Mouse (Mus musculus): Measurements from ENCODE around the gene Alg9.
"Not testable (repeated sequence)": the region's sequence is repeated elsewhere in the genome, so short reads cannot be mapped to it uniquely, and the experiment has no call there.

Gene Alg9

DNA sequence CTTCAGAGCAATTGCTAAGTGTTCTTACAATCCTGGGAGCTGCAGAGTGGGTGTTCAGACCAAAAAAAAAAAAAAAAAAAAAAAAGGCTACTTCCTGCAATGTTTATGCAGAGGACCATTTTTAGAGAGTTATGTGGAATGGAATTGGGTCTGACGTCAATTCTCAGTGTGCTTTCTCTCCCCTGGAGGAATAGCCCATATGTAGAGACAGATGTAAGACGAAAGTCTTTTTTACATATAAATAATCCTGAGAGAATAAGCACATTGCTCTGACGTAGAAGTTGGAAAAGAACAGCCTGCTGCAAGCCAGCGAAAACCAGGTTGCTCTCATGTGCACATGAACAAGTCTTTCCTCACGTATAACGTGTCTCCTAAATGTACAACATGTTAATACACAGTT lies 44.9 kb downstream of the Alg9 start:
- DNase-seq, result no peak

DNA sequence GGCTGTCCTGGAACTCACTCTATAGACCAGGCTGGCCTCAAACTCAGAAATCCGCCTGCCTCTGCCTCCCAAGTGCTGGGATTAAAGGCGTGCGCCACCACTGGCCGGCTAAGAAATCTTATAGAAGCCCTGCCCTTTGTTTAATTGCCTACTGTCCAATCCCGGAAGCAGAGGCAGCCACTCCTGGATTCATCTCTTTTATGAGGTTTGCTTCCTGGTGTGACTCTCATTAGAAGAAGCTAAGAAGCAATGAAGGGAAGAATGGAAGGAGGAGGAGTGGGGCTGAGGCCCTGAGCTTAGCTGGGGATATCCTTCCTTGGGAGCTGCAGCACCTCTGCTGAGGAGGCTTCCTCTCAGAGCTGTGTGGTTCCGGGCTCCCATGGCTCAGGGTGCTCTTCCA lies 46.8 kb downstream of the Alg9 start:
- no peak for DNase-seq

DNA sequence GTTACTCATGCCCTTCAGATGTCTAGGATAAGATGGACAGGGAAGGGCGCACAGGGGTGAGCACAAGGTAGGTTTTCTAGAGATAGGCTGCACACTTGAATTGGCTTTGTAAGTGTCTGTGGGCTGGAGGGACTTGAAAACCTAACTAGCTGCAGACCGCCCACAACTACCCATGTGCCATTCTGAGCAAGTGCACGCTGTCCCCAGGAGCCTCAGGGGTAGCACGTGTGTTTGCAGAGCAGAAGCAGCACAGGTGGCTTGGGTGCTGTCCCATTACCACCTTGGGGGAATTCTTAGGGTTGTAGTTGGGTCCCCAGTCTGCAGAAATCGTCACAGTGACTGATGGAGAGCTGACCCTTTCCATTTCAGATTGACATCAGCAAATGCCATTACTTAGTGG lies 47.4 kb downstream of the Alg9 start:
- no peak for DNase-seq

DNA sequence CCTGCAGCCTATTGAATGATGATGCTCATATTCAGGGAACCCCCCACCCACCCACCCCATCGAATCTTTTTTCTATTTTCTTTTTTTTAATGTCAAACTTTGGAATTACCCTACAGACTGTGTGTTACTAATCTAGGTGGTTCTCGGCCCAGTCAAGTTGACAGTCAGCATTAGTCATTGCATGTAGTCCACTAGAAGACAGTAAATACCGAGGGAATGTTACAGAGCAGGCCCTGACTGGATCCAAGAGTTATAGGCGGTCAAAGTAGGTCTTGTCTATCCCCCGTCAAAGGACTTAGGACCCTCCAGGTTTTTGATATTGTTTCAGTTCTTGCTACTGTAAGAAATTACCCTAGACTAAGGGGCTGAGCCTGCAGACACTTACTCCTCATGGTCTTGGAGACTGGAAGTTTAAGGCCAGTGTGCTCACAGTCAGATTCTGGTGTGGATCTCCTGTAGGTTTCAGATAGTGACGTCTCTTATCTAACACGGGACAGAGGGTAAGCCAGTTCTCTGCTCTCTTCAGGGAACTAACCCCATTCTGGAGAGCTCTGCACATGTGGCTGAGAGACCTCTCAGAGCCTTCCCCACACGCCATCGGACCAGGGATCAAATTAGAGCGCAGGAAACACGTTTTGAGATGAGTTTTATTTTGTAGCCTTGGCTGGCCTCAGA lies 49.1 kb downstream of the Alg9 start:
- no peak for DNase-seq

DNA sequence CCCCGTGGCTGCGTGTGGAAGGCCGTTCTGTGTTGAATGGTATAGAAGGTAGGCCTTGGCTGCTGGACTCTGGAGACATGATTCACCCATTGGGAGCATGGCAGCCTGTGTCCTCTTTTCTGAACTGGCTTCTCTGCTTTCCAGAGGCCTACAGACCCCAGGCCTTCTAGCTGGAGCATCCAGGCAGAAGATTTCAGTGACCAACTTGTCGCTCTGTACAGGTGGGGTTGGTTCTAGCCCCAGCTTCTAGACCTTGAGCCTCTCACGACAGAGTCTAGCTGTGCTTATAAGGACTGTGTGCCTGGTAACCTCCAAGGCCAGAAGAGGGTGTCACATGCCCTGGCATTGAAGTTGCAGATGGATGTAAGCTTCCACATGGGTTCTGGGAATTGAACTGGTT lies 56.7 kb downstream of the Alg9 start:
- DNase-seq, result no peak

DNA sequence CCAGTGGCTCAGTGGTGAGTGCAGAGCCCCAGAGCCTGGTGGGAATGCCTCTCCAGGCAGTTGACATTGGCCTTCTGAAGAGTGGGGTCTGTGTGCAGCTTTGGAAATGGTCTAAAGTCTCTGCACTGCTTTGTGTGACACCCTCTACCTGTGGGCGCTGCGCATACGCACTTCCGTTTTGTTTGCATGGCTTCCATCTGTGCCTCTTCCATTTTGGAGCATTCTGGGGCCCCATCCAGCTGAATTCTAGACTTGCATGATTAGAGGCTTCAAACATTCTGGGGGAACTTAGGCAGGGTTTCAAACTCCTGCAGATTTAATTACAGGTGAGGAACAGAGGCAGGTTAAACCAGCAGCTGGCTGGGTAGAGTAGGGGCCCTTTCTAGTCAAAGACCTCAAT lies 57.3 kb downstream of the Alg9 start:
- DNase-seq, result no peak

DNA sequence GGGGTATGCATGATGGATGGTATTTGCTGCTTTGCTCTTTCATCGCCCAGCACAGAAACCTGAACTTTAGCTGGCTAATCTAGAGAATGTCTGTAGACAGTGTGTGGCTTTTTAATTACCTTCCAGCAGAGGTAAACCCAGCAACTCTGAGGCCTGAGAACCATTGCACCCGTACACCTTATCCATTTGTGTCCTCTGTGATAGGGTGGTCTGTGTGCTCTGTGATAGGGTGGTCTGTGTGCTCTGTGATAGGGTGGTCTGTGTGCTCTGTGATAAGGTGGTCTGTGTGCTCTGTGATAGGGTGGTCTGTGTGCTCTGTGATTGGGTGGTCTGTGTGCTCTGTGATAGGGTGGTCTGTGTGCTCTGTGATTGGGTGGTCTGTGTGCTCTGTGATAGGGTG lies 57.8 kb downstream of the Alg9 start:
- not testable (repeated sequence) for DNase-seq

DNA sequence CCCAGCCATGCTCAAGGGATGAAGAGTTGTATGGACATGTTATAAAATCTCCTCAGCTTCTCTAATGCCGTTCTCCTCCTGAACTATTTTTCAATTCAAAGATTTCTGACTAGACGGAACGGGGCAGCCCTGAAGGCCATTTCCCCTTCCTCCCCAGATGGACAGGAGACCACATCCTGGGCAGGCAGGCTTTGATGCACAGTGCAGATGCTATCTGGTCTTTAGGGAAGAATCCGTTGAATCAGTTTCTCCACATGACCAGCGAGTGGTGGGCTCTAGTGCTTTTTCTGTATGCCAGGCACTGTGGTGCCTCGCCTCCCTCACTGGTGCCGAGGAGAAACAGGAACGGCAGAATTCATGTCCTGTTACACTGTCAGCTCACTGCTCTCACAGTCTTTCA lies 59.0 kb downstream of the Alg9 start:
- no peak for DNase-seq

DNA sequence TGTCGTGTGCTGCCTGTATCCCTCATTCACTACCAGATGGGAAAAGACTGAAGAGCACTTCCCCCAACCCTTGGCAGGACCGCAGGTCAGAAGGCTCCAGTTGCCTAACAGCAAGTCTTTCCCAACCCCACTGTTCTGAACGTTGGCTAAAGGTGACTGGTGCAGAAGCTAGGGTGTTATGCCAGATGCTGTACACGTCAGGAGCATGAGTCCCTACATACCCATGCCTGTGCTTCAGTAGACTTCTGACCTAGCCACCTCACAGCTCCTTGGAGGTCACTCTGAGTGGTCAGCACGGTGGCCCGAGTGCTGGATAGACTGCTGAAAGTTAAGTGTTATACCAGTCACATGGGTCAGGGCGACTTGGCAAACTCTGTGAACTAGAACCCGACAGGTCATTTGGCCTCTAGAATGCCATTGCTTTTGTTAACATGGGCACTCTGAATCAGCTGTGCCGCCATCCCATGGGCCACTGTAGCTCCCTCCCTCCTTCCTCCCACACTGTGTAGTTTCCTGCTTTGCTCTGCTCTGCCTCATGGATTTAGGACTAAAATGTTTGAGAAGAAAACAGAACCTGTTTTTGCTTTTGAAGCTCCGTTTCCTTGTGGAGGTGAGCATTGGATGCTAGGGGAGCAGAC lies 60.4 kb downstream of the Alg9 start:
- no peak for DNase-seq

DNA sequence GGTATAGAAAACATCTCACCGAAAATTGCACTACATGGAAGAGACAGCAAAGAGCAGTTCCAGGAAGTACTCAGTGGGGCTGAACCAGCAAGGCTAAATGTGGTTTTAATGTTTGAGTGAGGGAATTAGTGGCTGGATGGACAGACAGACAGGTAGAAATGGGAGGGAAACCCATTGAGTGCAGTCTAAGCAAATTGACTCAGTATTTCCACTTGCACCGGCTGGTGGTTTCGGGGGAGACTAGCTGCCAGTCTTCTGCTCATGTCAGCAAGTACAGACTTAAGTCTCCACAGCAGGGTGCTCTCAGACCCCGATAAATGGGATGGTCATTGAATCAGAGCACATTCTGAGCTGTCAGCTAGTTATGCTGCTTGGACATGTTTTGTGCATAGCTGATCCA lies 61.3 kb downstream of the Alg9 start:
- DNase-seq, result no peak

DNA sequence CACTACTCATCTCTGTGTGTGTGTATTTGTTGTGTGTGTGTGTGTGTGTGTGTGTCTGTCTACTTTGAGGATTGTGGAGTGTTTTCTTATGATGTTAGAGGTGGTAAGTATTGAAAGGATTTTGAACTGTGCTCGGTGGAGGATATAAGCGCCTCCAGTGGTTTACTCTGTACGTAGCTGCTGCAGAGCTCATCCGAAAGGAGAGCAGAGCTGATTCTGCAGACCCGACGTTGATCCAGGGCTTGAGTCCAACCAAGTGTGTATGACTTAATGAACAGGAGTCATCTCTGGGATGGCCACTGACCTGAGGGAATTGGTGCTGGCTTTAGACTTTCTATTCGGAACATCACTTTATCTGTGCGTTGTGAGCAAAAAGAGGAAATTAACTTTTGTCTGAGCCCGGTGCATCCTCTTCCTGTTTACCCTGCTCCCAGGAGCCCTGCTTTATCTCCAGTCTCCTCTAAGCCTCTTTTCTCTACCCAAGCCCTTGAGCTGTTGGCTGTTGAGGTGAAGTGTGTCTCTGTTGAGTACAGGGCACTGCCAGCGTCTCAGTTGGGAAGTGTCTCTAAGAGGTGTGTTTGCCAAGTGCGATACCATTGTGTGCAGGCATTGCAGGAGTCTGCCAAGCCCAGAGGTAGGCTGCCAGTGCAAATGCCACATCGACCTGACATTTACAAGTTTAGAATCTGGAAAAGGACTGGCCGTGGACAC lies 66.4 kb downstream of the Alg9 start:
- DNase-seq, result peak; percentile 68

DNA sequence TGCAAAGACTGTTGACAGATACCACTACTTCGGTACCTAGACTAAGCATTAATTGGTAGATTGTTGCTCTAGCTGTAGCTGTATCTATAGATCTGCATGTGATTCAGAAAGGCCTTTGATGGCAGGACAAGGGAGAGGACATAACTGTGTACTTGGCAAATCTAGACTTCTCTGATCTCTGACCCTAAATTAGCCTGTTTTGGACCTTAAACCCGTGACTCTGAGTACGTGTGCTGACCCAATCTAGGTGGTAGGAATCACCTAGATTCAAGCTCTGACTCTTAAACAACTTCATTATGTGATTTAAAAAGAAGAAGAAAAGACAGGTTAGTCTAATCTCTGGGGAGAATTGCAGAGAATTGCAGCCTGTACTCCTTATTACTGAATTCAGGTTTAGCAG lies 70.3 kb downstream of the Alg9 start, which contains the start of gene Ppp2r1b:
TSS of gene Ppp2r1b (plus strand) at position 221 of the 400 bp plus-strand sequence.
- no peak for DNase-seq

DNA sequence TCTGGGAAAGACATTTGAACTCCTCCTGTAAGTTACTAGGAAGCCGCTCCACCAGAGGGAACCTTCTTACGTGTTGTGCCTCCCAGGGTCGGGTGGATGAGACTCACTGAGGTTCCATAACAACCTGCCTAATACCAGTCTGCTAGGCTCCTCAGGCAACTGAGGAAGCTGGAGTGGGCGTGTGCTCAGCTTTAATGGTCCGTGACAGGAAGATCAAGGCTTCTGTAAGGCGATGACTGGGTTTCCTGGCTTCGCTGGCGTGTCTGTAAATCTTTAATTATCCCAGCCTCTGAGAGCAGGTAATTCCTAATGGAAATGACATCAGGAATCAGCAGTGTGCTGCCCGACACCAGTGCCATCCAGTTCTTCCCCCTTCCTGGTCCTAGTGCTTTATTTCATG lies 70.7 kb downstream of the Alg9 start:
- DNase-seq, result no peak

DNA sequence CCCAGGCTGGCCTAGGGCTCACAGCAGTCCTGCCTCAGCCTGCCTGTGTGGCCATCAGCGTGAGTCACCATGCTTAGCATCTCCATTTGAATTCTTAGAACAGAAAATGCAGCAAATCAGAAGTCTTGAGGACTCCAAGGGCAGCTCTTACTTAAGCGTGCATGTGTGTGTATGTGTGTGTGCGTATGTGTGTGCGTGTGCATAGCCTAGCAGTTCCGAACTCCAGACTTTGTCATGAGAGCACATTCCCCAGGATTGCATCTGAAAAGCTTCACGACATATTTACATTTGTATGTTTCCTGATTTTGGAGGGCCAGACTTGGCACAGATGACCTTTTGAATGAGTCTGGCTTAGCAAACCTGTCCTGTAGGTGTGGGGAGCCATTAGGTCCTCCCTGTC lies 72.3 kb downstream of the Alg9 start:
- no peak for DNase-seq

DNA sequence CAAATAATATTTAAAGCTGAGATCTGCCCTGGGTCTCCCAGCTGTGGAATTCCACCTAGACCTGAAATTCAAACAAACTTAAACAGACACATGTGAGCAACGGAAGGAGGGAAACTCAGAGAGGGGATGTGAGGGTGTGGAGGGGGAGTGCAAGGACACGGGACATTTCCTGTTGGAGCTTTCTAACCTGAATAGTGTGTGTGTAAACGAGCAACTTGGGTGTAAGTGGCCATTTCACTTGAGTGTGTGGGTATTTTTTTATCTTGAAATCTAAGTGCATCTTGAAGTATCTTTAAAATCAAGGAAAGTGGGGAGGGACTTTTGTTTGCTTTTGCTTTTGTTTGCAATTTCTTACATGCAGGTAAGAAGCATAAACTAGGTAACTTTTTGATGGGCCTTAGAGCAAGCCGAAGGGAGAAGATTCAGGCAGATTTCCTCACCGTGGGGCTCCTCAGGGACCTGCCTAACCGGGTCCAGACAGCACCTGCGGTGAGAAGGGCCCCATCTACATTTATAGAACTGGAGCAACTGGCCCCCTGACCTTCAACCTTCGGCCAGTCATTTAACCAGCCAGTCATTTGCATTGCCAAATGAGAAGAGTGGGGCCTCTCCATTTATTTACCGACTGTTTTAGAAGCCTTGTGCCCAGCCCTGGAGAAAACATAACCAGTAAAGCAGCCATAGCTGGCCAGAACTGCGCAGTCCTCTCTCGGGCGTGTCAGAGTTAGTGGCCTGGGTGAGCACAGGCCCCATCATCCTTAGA lies 73.0 kb downstream of the Alg9 start:
- DNase-seq, result no peak

DNA sequence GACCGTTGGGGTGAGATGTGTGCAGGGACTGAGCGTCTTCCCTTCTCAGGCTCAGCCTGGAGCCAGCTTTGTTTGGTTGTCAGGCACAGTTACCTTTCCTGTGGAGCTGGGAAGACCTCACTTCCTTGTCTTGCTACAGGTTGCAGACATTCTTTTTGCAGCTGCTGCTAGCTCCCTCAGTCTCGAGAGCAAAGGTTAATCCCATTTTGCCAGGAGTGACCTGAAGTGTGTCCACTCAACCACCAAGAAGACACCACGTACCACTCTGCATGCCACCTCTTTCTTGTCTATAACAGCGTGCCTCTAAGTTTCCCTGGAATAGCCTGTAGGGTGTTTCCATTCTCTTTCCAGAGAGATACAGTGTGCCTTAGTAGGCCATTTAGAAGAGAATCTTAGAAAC lies 74.0 kb downstream of the Alg9 start:
- no peak for DNase-seq

DNA sequence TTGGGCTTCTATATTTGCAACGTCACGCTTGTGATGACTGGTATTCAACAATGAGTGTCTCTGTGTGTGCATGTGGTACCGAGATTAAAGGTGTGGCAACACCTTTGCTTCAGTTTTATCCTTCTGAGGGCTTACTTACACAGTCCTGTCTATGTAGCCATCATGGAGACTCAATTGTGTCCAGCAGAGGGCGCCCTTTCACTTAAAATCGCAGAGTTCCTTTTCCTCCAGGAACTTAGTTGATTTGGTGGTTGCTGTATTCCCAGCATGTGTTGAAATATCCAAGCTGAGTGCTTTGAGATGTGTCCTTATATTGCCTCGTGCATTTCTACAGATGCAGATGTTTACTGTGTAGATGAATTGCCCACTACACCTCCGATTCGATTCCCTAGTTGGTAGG lies 74.4 kb downstream of the Alg9 start:
- DNase-seq, result peak; percentile 94

DNA sequence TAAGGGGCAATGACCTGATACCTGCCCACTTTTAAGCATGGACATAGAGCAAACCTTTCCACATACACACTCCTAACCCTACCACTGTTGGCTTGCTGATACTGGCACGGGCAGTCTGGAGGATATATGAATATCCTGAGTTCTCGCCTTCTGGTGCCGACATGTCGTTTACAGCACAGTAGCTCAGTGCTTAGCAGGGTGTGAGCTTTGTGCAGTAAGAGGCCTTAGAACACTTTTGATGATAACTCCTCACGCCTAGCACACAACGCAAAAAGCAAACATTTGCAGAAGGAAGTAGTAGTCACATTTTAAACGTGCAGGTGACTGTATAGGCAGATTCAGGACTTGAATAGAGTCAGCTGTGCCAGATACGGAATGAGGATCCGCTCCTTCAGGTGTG lies 74.9 kb downstream of the Alg9 start:
- no peak for DNase-seq

DNA sequence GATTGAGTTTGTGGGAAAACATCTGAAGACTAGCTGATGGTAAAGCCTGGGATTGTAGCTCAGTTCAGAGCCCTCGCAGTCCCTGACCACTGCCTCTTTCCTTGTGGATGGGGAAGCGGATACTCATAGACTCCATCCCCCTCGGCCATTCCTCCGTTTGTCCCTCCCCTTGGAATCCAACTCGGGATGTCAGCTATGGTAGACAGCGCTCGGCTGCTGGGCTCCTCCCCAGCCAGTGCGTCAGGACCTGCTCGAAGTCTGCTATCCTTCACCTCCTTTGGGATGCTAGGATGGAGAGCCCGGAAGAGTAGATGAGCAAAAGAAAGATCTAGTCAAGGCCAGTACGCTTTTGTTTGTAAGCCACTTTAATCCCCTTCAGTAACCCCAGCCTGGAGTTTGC lies 75.5 kb downstream of the Alg9 start:
- DNase-seq, result no peak

DNA sequence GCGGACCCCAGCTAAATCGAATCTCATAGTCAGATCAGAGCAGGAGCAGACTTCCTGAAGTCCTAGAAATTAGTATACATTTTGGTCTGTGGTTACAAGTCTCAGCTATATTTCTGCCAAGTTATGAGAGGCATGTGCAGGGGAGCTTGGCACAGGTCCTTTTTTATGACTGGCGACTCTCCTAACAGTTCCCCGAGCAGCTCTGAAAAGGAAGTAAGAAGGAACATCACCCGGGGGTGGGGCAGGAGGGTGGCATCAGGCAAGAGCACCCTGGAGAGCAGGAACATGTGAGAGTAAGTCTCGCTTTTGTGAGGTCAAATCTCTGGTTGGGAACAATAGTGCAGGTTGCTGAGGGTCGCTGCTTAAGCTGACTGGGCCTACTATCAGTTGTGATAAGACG lies 75.9 kb downstream of the Alg9 start:
- DNase-seq, result no peak

DNA sequence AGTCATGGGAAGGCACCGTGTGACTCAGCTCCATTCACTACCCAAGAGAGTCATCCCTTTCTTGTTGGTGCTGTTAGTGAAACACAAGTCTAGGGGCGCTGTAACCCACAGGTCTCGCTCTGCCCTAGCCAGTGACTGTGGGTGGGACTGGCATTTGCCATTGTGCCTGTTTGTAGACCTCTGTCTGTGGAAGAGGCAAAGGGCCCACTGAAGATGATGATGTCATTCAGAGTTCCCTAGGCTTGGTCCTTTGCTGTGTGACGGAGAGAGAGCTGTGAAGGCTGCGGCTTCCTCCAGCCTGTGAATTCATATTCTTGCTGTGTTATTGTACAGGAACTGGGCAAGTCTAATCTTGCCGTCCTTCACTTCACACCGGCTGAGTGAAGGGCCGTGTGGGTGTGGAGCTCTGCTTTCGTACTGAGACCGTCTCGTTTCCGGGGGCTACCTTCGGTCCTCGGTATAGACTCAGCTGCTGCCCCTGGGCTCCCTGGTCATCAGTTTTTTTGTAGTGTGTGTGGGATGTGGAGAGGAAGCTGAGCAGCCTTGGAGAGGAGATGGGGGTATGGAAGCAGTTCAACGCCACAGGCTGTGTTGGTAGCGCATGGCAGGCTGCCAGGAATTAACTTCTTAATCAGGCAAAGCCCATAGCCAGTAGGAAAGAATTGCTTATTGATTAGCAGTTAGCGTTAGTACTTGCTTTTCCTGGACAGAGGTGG lies 78.0 kb downstream of the Alg9 start:
- peak; percentile 25 for DNase-seq

DNA sequence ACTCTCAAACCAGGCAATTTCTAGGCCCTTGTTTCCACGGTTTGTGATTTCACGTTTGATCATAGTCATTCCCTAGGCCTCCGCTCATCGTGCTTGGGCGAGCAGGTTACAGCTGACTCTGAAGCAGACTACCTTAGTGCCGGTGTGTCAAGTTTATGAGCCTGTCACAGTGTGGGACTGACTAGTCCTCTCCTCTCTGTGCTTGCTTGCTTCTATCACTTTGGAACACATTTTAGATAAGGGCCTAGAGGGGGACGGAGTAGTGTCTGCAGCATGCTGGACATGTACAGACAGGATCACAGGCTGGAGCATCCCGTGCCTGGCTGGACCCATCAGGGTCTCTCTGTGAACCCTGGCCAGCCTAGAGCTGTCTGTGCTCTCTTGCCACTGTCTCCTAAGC lies 79.6 kb downstream of the Alg9 start:
- DNase-seq, result peak; percentile 33
